Mouse (Mus musculus) stomach, postnatal 0 days (tissue): ENCODE results near the gene Mcoln2. TPM values are rescaled to one million over a fixed set of nuclear protein-coding genes. Genes with fewer than 3 reads are reported as not detected.

Experiments used
- ATAC-seq: fragments of 200-750 bp; cut with Nextera tagmentation; 2 replicates; pipeline ENCODE4 v1.8.0; 2017; ENCODE audit not compliant: low FRiP score, low TSS enrichment
- DNase-seq: peaks from one replicate; pipeline ENCODE4 v3.0.0-alpha.2; 2016; ENCODE audit warnings: low spot score
- H3K27ac ChIP-seq: fragments of 300-500 bp; sonication (generic); replicated peaks from 2 replicates; pipeline ENCODE4 v1.5.1; 2014; ENCODE audit warnings: mild to moderate bottlenecking, control low read depth
- H3K27me3 ChIP-seq: fragments of 300-500 bp; sonication (generic); 2 replicates; pipeline ENCODE4 v1.6.1; 2014; ENCODE audit warnings: low read length; ENCODE audit not compliant: control insufficient read depth, insufficient read depth
- H3K36me3 ChIP-seq: fragments of 300-500 bp; sonication (generic); 2 replicates; pipeline ENCODE4 v1.6.1; 2014; ENCODE audit warnings: low read length, mixed read lengths; ENCODE audit not compliant: control insufficient read depth, insufficient read depth
- H3K4me1 ChIP-seq: fragments of 300-500 bp; sonication (generic); replicated peaks from 2 replicates; pipeline ENCODE4 v1.6.1; 2014; ENCODE audit warnings: antibody characterized with exemption; ENCODE audit not compliant: control insufficient read depth, insufficient read depth
- H3K4me2 ChIP-seq: fragments of 300-500 bp; sonication (generic); replicated peaks from 2 replicates; pipeline ENCODE4 v1.6.1; 2014; ENCODE audit warnings: low read depth, mild to moderate bottlenecking, control low read depth, moderate library complexity
- H3K4me3 ChIP-seq: fragments of 300-500 bp; sonication (generic); 2 replicates; pipeline ENCODE4 v1.5.1; 2014; ENCODE audit warnings: low read depth, low read length, control low read depth
- H3K9ac ChIP-seq: fragments of 300-500 bp; sonication (generic); 2 replicates; pipeline ENCODE4 v1.6.1; 2014; ENCODE audit warnings: mild to moderate bottlenecking, low read length, control low read depth, mixed read lengths
- H3K9me3 ChIP-seq: fragments of 300-500 bp; sonication (generic); 2 replicates; pipeline ENCODE4 v1.6.1; 2016; ENCODE audit warnings: low read length; ENCODE audit not compliant: control insufficient read depth
- CTCF ChIP-seq: IDR thresholded peaks from 2 replicates; pipeline ENCODE4 v1.5.1; 2016; ENCODE audit warnings: antibody characterized with exemption, low read depth, mild to moderate bottlenecking, moderate library complexity
- EP300 ChIP-seq: optimal IDR thresholded peaks from 2 replicates; pipeline ENCODE3; 2016; ENCODE audit warnings: antibody characterized with exemption
- WGBS: fragments of 180-500 bp; shearing (Covaris S2); extraction: QIAGEN DNeasy Blood & Tissue Kit; methylation state at CpG from one replicate; pipeline ENCODE4 v1.1.7; 2014; 5-methylcytosine and 5-hydroxymethylcytosine counted together
- polyA plus RNA-seq: library from polyadenylated mRNA; unstranded; fragments of >200 nt; fragmentation: Nextera tagmentation; extraction: Ambion mirVana; gene quantifications from 2 replicates; pipeline ENCODE4 v1.2.1, GENCODE M21; 2015

Gene Mcoln2
- polyA plus RNA-seq, 1 experiment from 2014 or later, result 1.9 TPM

DNA sequence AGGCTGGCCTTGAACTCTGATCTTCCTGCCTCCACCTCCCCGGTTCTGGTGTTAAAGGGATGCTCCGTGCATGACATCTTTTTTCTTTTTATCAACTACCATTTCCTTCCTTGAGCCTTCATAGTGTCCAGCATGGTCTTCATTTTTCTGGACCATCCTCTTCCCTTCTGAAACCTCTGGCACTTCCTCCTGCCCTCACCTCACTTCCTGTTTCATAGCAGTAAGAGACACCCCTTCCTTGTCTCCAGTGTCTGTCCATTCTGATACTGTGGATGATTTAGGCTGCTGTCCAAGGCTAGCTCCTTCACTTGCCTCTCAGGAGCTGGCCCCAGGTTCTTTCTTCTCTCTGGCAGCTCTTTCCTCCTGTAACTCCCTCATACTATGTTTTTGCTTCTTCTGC is 14.2 kb upstream of the Mcoln2 start:
- H3K4me1 ChIP-seq, result no peaks in the 10 kb centered on the region
- no peak for TF ChIP-seq EP300
- TF ChIP-seq CTCF, result no peak
- H3K36me3 ChIP-seq, result no peaks in the 10 kb centered on the region
- ATAC-seq (no peak), DNase-seq (peak; percentile 8)
- no peak overlapping the region for H3K4me3 ChIP-seq
- H3K9me3 ChIP-seq, result no peaks in the 10 kb centered on the region
- 95% methylated on average over 2 of the region's 2 CpGs for whole genome bisulfite sequencing
- H3K4me2 ChIP-seq, result no peak overlapping the region
- H3K27ac ChIP-seq, result no peak overlapping the region
- H3K27me3 ChIP-seq, result no peaks in the 10 kb centered on the region
- no peak overlapping the region for H3K9ac ChIP-seq

DNA sequence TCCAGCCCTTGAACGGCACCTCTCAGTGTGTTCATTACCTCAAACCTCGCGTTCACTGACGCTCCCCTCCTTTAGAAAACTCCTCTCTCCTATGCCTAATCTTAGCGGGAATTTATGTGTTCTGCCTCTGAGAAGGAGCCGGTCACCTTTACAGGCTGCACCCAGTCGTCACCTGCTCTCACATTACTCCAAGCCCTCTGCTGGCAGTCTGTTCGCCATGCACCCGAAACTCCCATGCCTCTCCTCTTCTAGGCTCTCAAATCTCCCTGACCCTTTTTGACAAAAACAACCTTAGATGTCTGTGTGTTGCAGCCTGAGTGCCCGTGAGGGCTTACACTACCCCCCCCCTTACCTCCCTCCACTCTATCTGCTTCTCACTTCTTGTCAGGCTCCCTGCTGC is 13.2 kb upstream of the Mcoln2 start:
- Histone ChIP-seq H3K36me3 (no peaks in the 10 kb centered on the region), H3K27me3 (no peaks in the 10 kb centered on the region), H3K4me3 (no peak overlapping the region), H3K9me3 (no peaks in the 10 kb centered on the region), H3K4me1 (no peaks in the 10 kb centered on the region), H3K4me2 (no peak overlapping the region), H3K9ac (no peak overlapping the region), H3K27ac (no peak overlapping the region)
- TF ChIP-seq EP300 (no peak), CTCF (peak; percentile 68)
- ATAC-seq (peak; percentile 61), DNase-seq (peak; percentile 55)
- WGBS, result 28% methylated on average over 10 of the region's 10 CpGs

GRCm38 (mm10) chr3:146140276-146140675 is 9.4 kb upstream of the Mcoln2 start:
- no peak for TF ChIP-seq CTCF
- no peak for TF ChIP-seq EP300
- no peaks in the 10 kb centered on the region for H3K4me1 ChIP-seq
- no peak for DNase-seq
- no peaks in the 10 kb centered on the region for H3K27me3 ChIP-seq
- no peaks in the 10 kb centered on the region for H3K9me3 ChIP-seq
- no peaks in the 10 kb centered on the region for H3K36me3 ChIP-seq
- no peak overlapping the region for H3K9ac ChIP-seq
- no peak overlapping the region for H3K4me3 ChIP-seq
- ATAC-seq, result no peak
- 89% methylated on average over 7 of the region's 7 CpGs for WGBS
- no peak overlapping the region for H3K4me2 ChIP-seq
- H3K27ac ChIP-seq, result no peak overlapping the region

DNA sequence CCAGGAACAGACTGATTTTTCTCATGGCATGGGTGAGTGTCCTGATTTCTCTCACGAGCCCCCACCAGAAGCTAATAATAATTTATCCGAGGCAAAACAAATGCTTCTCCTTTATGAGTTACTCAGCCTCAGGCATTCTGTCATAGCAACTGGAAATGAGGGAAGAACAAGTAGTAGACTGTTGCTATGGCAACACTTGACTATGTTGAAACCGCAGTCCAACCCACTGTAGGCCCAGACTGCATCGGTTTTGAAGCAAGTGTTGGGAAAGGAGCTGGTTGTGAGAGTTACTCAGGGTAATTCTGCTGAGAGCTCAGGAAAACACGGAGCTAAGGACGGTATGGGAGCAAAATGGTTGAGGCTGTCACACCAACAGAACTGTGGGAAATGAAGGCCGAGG is 7.1 kb upstream of the Mcoln2 start:
- no peak overlapping the region for H3K9ac ChIP-seq
- DNase-seq (no peak), ATAC-seq (no peak)
- H3K27me3 ChIP-seq, result no peaks in the 10 kb centered on the region
- H3K4me2 ChIP-seq, result no peak overlapping the region
- H3K9me3 ChIP-seq, result no peaks in the 10 kb centered on the region
- no peaks in the 10 kb centered on the region for H3K4me1 ChIP-seq
- no peaks in the 10 kb centered on the region for H3K36me3 ChIP-seq
- TF ChIP-seq EP300, result no peak
- TF ChIP-seq CTCF, result no peak
- no peak overlapping the region for H3K4me3 ChIP-seq
- WGBS, result 87% methylated on average over 7 of the region's 7 CpGs
- H3K27ac ChIP-seq, result no peak overlapping the region

DNA sequence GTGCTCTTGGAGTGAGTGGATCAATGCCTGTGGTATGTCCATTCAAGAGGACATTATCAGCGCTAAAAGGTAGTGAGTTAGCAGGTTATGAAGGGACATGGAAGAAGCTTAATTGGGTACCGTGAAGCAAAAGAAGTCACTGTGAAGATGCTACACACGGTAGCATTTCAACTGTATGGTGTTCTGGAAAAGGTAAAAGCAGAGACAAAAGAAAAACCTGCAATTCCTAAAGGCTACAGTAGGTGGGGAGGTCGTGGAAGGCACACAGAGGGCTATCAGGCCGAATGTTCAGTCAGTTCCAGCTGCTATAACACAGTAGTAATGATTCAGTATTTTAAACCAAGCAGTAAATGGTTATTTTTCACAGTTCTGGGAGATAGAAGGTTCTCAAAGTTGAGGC is 4.1 kb upstream of the Mcoln2 start:
- Histone ChIP-seq H3K4me3 (no peak overlapping the region), H3K27ac (no peak overlapping the region), H3K27me3 (no peaks in the 10 kb centered on the region), H3K9ac (no peak overlapping the region), H3K4me1 (no peaks in the 10 kb centered on the region; the same call in 1 of the 2 replicates), H3K4me2 (no peak overlapping the region), H3K36me3 (no peaks in the 10 kb centered on the region), H3K9me3 (no peaks in the 10 kb centered on the region)
- no peak for TF ChIP-seq EP300
- peak; percentile 27; the same call in 1 of the 2 replicates for TF ChIP-seq CTCF
- DNase-seq (no peak), ATAC-seq (no peak)
- 59% methylated on average over 5 of the region's 5 CpGs for WGBS

DNA sequence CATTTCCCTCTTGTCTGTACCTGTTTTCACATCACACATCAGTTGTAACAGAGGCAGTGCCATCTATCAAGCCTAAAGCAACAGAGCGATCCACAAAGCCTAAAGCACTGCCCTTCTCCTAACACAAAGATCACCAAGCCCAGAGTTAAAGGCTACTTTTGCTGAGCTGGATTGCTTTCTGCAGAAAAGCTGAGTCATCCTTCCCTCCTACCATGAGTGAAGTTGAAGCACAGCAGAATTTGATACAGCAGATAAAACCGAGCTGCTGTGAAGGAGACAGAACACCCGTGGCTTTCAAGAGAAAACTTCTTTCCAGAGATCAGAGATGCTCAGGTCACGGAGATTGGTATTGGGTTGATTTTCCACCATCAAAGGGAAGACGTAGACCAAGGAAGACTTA is 3.5 kb upstream of the Mcoln2 start:
- DNase-seq (no peak), ATAC-seq (no peak)
- WGBS, result 50% methylated on average over 5 of the region's 5 CpGs
- no peak overlapping the region for H3K9ac ChIP-seq
- H3K4me1 ChIP-seq, result no peaks in the 10 kb centered on the region; the same call in 1 of the 2 replicates
- H3K27ac ChIP-seq, result no peak overlapping the region
- TF ChIP-seq CTCF, result no peak
- TF ChIP-seq EP300, result no peak
- H3K36me3 ChIP-seq, result no peaks in the 10 kb centered on the region
- no peaks in the 10 kb centered on the region for H3K27me3 ChIP-seq
- no peak overlapping the region for H3K4me2 ChIP-seq
- no peaks in the 10 kb centered on the region for H3K9me3 ChIP-seq
- H3K4me3 ChIP-seq, result no peak overlapping the region
